Mouse (Mus musculus): ENCODE measurements at regions not wholly inside any gene's neighbourhood (a gene's known extent, or its start where the extent isn't known, plus 50 kb on each side); places are given as distances from the start of the nearest gene placed in this dataset.

DNA sequence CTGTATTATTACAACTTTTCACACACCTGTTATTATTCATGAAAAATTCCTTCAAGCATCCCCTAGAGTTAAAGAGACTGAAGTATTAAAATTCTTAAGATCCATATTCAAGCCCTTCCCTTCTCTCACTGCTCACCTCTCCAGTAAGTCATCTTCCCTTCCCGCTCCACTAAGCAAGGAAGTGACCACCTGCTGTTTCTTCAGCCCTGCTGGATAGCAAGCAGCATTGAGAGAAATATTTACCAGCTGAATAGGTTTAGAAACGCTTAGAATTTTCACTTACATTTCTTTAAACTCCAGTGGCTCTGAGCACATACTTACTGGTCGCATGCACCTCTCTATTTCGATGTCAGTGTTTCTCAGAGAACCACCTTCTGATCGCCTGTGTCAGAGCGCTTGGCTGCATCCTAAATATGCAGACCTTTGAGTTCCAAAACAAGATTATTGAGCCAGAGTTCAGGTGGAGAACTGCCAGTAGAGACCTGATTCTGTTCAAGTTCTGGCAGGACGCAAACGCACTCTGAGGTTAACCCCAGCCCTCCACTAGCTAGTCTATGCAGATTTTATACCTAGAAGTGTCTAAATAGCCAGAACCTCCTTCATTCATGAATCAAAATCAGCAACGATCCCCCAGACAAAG, 314.9 kb downstream of the Mllt3 start:
- no peak overlapping the region for H3K9ac ChIP-seq
- H3K27me3 ChIP-seq (replicated peaks), result no peaks in the 10 kb centered on the region
- H3K4me2 ChIP-seq (replicated peaks), result no peak overlapping the region
- no peaks in the 10 kb centered on the region for H3K36me3 ChIP-seq
- no peak overlapping the region for H3K27ac ChIP-seq
- no peaks in the 10 kb centered on the region for H3K4me1 ChIP-seq (replicated peaks)
- H3K9me3 ChIP-seq, result no peaks in the 10 kb centered on the region
- no peak overlapping the region for H3K4me3 ChIP-seq (replicated peaks)
- WGBS, result 68% methylated on average over 9 of the region's 9 CpGs
- ATAC-seq, result no peak

DNA sequence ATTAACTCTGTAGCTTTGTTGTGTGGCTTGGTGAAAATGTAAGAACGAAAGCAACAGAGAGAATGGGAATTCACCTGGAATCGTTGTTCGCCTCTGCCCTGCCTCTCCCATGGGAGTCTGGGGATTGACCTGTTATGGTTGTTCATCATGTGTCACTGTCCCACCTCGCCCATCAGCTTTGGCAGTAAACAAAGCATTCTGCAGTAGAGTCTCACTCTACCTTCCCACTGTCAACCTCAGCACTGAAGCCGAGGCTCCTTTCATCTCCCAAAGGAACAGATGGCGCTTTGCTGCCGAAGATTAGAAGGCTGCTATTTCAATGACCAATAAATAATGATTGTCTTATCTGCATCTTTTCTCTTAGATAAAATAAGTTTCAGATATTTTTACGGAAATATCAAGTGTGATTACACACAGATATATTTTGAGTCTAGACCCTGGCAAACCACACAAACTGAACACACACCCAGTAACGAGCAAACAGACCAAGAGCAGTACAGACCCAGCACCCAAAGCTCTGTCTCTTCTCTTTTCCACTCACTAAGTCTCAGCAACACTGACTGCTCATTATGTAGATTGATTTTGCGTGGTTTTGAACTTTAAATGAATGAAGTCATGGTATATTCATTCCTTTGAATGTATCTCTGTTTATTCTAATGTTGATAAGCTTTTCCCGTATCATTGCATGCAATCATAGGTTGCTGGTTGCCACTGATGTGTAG, 317.8 kb downstream of the Mllt3 start:
- Histone ChIP-seq H3K4me2 (replicated peaks) (no peak overlapping the region), H3K27me3 (replicated peaks) (no peaks in the 10 kb centered on the region), H3K4me3 (replicated peaks) (no peak overlapping the region), H3K36me3 (no peaks in the 10 kb centered on the region), H3K4me1 (replicated peaks) (no peaks in the 10 kb centered on the region), H3K9me3 (no peaks in the 10 kb centered on the region), H3K27ac (no peak overlapping the region), H3K9ac (no peak overlapping the region)
- 70% methylated on average over 11 of the region's 11 CpGs for WGBS
- ATAC-seq, result no peak

DNA sequence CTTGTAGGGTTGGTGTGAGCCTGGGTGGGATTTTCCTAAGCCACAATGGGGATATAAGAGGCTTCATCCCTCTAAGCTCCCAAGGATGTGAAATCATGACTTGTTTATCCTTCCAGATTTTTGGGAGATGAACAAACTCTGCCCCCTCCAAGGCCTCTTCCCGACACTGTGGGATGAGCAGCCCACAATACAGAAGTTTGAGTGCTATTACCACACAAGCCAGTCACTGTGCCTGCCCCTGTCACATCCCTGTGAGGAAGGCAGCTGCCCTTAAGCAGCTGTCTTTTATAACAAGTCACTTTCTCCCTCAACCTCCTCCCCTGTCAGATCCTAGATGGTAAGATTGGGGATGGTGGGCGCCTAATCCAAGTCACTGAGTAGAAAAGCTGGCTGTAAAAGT, 320.5 kb downstream of the Mllt3 start:
- 49% methylated on average over 2 of the region's 2 CpGs for WGBS
- H3K9ac ChIP-seq, result no peak overlapping the region

GRCm38 (mm10) chr4:87712286-87712685, 320.9 kb downstream of the Mllt3 start:
- Histone ChIP-seq H3K9ac (no peak overlapping the region), H3K9me3 (no peaks in the 10 kb centered on the region), H3K27ac (no peak overlapping the region), H3K4me1 (replicated peaks) (no peaks in the 10 kb centered on the region), H3K4me2 (replicated peaks) (no peak overlapping the region), H3K36me3 (no peaks in the 10 kb centered on the region), H3K27me3 (replicated peaks) (no peaks in the 10 kb centered on the region), H3K4me3 (replicated peaks) (no peak overlapping the region)
- no peak for ATAC-seq
- 92% methylated on average over 3 of the region's 3 CpGs for WGBS

More for the DNA sequence above, 320.5 kb downstream of the Mllt3 start:
- Histone ChIP-seq H3K36me3 (no peaks in the 10 kb centered on the region), H3K4me1 (replicated peaks) (no peaks in the 10 kb centered on the region), H3K9me3 (no peaks in the 10 kb centered on the region), H3K4me3 (replicated peaks) (no peak overlapping the region), H3K27me3 (replicated peaks) (no peaks in the 10 kb centered on the region), H3K27ac (no peak overlapping the region), H3K4me2 (replicated peaks) (no peak overlapping the region)
- ATAC-seq, result no peak

GRCm38 (mm10) chr4:87711185-87711827, 321.9 kb downstream of the Mllt3 start:
- no peak overlapping the region for H3K9ac ChIP-seq
- H3K4me1 ChIP-seq (replicated peaks), result no peaks in the 10 kb centered on the region
- H3K9me3 ChIP-seq, result no peaks in the 10 kb centered on the region
- no peaks in the 10 kb centered on the region for H3K27me3 ChIP-seq (replicated peaks)
- H3K4me3 ChIP-seq (replicated peaks), result no peak overlapping the region
- H3K27ac ChIP-seq, result no peak overlapping the region
- no peak for ATAC-seq
- 86% methylated on average over 8 of the region's 8 CpGs for WGBS
- H3K36me3 ChIP-seq, result no peaks in the 10 kb centered on the region
- H3K4me2 ChIP-seq (replicated peaks), result no peak overlapping the region

GRCm38 (mm10) chr4:87708981-87709645, 324.1 kb downstream of the Mllt3 start:
- no peaks in the 10 kb centered on the region for H3K9me3 ChIP-seq
- no peaks in the 10 kb centered on the region for H3K36me3 ChIP-seq
- H3K27me3 ChIP-seq (replicated peaks), result no peaks in the 10 kb centered on the region
- ATAC-seq, result no peak
- no peak overlapping the region for H3K9ac ChIP-seq
- WGBS, result 12% methylated on average over 5 of the region's 5 CpGs
- no peak overlapping the region for H3K4me3 ChIP-seq (replicated peaks)
- no peaks in the 10 kb centered on the region for H3K4me1 ChIP-seq (replicated peaks)
- H3K4me2 ChIP-seq (replicated peaks), result no peak overlapping the region
- H3K27ac ChIP-seq, result no peak overlapping the region

GRCm38 (mm10) chr4:87707386-87707785, 325.8 kb downstream of the Mllt3 start:
- H3K36me3 ChIP-seq, result no peaks in the 10 kb centered on the region
- 55% methylated on average over 2 of the region's 2 CpGs for WGBS
- H3K4me3 ChIP-seq (replicated peaks), result no peak overlapping the region

GRCm38 (mm10) chr4:87702834-87703233, 330.3 kb downstream of the Mllt3 start:
- 80% methylated on average over 4 of the region's 4 CpGs for WGBS
- no peak overlapping the region for H3K27ac ChIP-seq
- ATAC-seq, result no peak

More at GRCm38 (mm10) chr4:87707386-87707785, 325.8 kb downstream of the Mllt3 start:
- Histone ChIP-seq H3K27ac (no peak overlapping the region), H3K9ac (no peak overlapping the region), H3K27me3 (replicated peaks) (no peaks in the 10 kb centered on the region), H3K4me1 (replicated peaks) (no peaks in the 10 kb centered on the region), H3K9me3 (no peaks in the 10 kb centered on the region), H3K4me2 (replicated peaks) (no peak overlapping the region)
- no peak for ATAC-seq

DNA sequence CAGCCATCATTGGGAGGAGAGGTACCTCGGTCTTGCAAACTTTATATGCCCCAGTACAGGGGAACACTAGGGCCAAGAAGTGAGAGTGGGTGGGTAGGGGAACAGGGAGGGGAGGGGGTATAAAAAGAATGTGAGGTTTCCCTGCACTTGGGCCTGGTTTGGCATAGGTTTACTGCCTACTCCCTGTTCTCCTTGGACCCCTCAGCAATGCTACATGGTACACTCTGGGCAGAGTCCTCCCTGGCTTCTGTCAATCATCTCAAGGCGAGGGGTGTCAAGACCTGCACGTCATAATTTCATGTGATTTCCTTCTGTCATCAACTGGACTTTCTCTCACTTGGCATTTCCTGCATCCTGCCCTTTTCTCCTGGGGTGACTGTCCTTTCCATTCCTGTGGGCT, 330.9 kb downstream of the Mllt3 start:
- Histone ChIP-seq H3K9ac (no peak overlapping the region), H3K4me1 (replicated peaks) (no peaks in the 10 kb centered on the region), H3K27me3 (replicated peaks) (no peaks in the 10 kb centered on the region), H3K9me3 (no peaks in the 10 kb centered on the region), H3K36me3 (no peaks in the 10 kb centered on the region), H3K4me3 (replicated peaks) (no peak overlapping the region), H3K27ac (no peak overlapping the region), H3K4me2 (replicated peaks) (no peak overlapping the region)
- ATAC-seq, result no peak
- 77% methylated on average over 3 of the region's 3 CpGs for WGBS

More at GRCm38 (mm10) chr4:87702834-87703233, 330.3 kb downstream of the Mllt3 start:
- H3K4me2 ChIP-seq (replicated peaks), result no peak overlapping the region
- H3K36me3 ChIP-seq, result no peaks in the 10 kb centered on the region
- no peak overlapping the region for H3K9ac ChIP-seq
- no peak overlapping the region for H3K4me3 ChIP-seq (replicated peaks)
- H3K9me3 ChIP-seq, result no peaks in the 10 kb centered on the region
- no peaks in the 10 kb centered on the region for H3K4me1 ChIP-seq (replicated peaks)
- H3K27me3 ChIP-seq (replicated peaks), result no peaks in the 10 kb centered on the region

GRCm38 (mm10) chr4:87701024-87701423, 332.1 kb downstream of the Mllt3 start:
- Histone ChIP-seq H3K36me3 (no peaks in the 10 kb centered on the region), H3K4me3 (replicated peaks) (no peak overlapping the region), H3K9me3 (no peaks in the 10 kb centered on the region), H3K9ac (no peak overlapping the region), H3K27ac (no peak overlapping the region), H3K4me2 (replicated peaks) (no peak overlapping the region), H3K4me1 (replicated peaks) (no peaks in the 10 kb centered on the region), H3K27me3 (replicated peaks) (no peaks in the 10 kb centered on the region)
- WGBS, result 73% methylated on average over 4 of the region's 4 CpGs
- no peak for ATAC-seq

DNA sequence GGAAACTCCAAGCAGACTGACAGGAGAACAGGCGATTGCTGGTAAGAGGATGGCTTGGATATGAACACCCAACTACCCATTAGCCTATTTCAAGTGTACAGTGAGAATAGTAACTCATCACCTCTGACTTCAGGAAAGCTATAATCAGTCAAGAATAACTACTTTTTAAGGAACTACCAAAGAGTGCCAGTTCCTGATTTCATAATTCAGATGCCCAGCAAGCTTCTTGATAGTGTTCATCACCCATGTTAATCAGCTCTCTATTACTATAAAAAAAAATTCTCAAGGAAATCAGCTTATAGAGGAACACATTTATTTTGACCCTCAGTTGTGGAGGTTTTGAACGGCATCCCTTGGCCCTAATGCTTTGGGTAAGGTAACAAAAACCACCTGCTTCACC, 332.7 kb downstream of the Mllt3 start:
- H3K4me2 ChIP-seq (replicated peaks), result no peak overlapping the region
- no peak overlapping the region for H3K27ac ChIP-seq
- 79% methylated on average over 2 of the region's 2 CpGs for WGBS
- H3K4me1 ChIP-seq (replicated peaks), result no peaks in the 10 kb centered on the region
- no peaks in the 10 kb centered on the region for H3K36me3 ChIP-seq
- no peak for ATAC-seq
- no peaks in the 10 kb centered on the region for H3K9me3 ChIP-seq
- H3K27me3 ChIP-seq (replicated peaks), result no peaks in the 10 kb centered on the region
- no peak overlapping the region for H3K9ac ChIP-seq
- no peak overlapping the region for H3K4me3 ChIP-seq (replicated peaks)

- no peak for ATAC-seq
Measured at GRCm38 (mm10) chr4:87699586-87699985, 333.6 kb downstream of the Mllt3 start.

More at GRCm38 (mm10) chr4:87699586-87699985, 333.6 kb downstream of the Mllt3 start:
- Histone ChIP-seq H3K9ac (no peak overlapping the region), H3K9me3 (no peaks in the 10 kb centered on the region), H3K36me3 (no peaks in the 10 kb centered on the region), H3K4me2 (replicated peaks) (no peak overlapping the region), H3K27me3 (replicated peaks) (no peaks in the 10 kb centered on the region), H3K4me1 (replicated peaks) (no peaks in the 10 kb centered on the region), H3K27ac (no peak overlapping the region), H3K4me3 (replicated peaks) (no peak overlapping the region)
- WGBS, result 62% methylated on average over 4 of the region's 4 CpGs

Data from intestine, embryonic 15.5 days (tissue).